In genomic region chr5:143463671-143464070, GRCm38 (mm10) we compare ENCODE assay signal across 8 mouse cellular contexts. TPM values are rescaled to one million over a fixed set of nuclear protein-coding genes. Genes with fewer than 3 reads are reported as not detected.
DNase-seq lines count a peak whose midpoint lies in the region; ATAC-seq and TF ChIP-seq lines count a peak whose summit lies in the region.

No protein-coding gene starts in this region.

- H3K9me3 ChIP-seq in heart, embryonic 11.5 days (replicated peaks; ENCODE audit: control insufficient read depth, low read length): no peaks in the 10 kb centered on the region
- H3K9me3 ChIP-seq in G1E (replicated peaks): peaks cover under 1% of the 10 kb centered on the region
- no peaks in the 10 kb centered on the region for H3K9me3 ChIP-seq in hindbrain, embryonic 11.5 days (ENCODE audit: control insufficient read depth, low read length)
- no peaks in the 10 kb centered on the region for H3K9me3 ChIP-seq in midbrain, embryonic 11.5 days (ENCODE audit: control insufficient read depth, low read length)

- no peak for TF ChIP-seq CTCF in G1E (IDR thresholded peaks at IDR 0.05; ENCODE audit: low read depth, low read length)

- H3K27me3 ChIP-seq in heart, embryonic 11.5 days (ENCODE audit: control insufficient read depth, insufficient read depth, low read length): no peaks in the 10 kb centered on the region
- no peaks in the 10 kb centered on the region for H3K27me3 ChIP-seq in G1E (ENCODE audit: insufficient read depth, low read length)
- no peaks in the 10 kb centered on the region for H3K27me3 ChIP-seq in hindbrain, embryonic 11.5 days (ENCODE audit: control insufficient read depth, insufficient read depth, low read length)
- no peaks in the 10 kb centered on the region for H3K27me3 ChIP-seq in midbrain, embryonic 11.5 days (ENCODE audit: control insufficient read depth, insufficient read depth, low read length)

- intact Hi-C loops in heart, postnatal 14 days (cut with DNase I): no loop called here

- WGBS in heart, embryonic 11.5 days (ENCODE audit: insufficient replicate concordance): 80% methylated on average over 11 of the region's 11 CpGs
- 80% methylated on average over 11 of the region's 11 CpGs for WGBS in hindbrain, embryonic 11.5 days
- 79% methylated on average over 11 of the region's 11 CpGs for WGBS in midbrain, embryonic 11.5 days

- peak overlapping the region; percentile 87 for H3K9ac ChIP-seq in heart, embryonic 11.5 days (ENCODE audit: low read depth, low read length)
- peak overlapping the region; percentile 81 for H3K9ac ChIP-seq in hindbrain, embryonic 11.5 days (ENCODE audit: low read depth, low read length)
- peak overlapping the region; percentile 76 for H3K9ac ChIP-seq in midbrain, embryonic 11.5 days (ENCODE audit: low read length)

- ATAC-seq in heart, embryonic 11.5 days (replicated peaks; ENCODE audit: insufficient number of reproducible peaks, low FRiP score, low TSS enrichment): no peak
- ATAC-seq in G1E (ENCODE audit: extremely low read depth, insufficient number of reproducible peaks, low FRiP score, poor library complexity, severe bottlenecking): no peak
- ATAC-seq in hindbrain, embryonic 11.5 days (ENCODE audit: low FRiP score): no peak
- no peak for ATAC-seq in midbrain, embryonic 11.5 days (ENCODE audit: low FRiP score)
- no peak for ATAC-seq in granulocyte monocyte progenitor cell, adult 5-6 weeks (replicated peaks; ENCODE audit: poor library complexity, severe bottlenecking)

- H3K4me2 ChIP-seq in heart, embryonic 11.5 days: peak overlapping the region; percentile 97
- H3K4me2 ChIP-seq in hindbrain, embryonic 11.5 days (replicated peaks; ENCODE audit: low read depth, low read length): peak overlapping the region; percentile 74
- peak overlapping the region; percentile 76 for H3K4me2 ChIP-seq in midbrain, embryonic 11.5 days

- DNase-seq in heart, postnatal 14 days: no peak
- no peak for DNase-seq in G1E (ENCODE audit: low spot score)
- no peak for DNase-seq in hindbrain, embryonic 11.5 days (ENCODE audit: low spot score)
- no peak for DNase-seq in midbrain, embryonic 11.5 days (ENCODE audit: low spot score, missing footprints)
- DNase-seq in adrenal gland, postnatal 25 days: no peak
- DNase-seq in cerebellum, adult 11-12 months: no peak

- H3K27ac ChIP-seq in heart, embryonic 11.5 days (ENCODE audit: low read depth, low read length): no peak overlapping the region
- H3K27ac ChIP-seq in hindbrain, embryonic 11.5 days (ENCODE audit: low read depth, low read length): no peak overlapping the region
- H3K27ac ChIP-seq in midbrain, embryonic 11.5 days (ENCODE audit: low read depth, low read length): no peak overlapping the region

- no peaks in the 10 kb centered on the region for H3K36me3 ChIP-seq in heart, embryonic 11.5 days (ENCODE audit: control insufficient read depth, insufficient read depth, low read length)
- H3K36me3 ChIP-seq in G1E (replicated peaks): peaks cover 25% of the 10 kb centered on the region
- H3K36me3 ChIP-seq in hindbrain, embryonic 11.5 days (ENCODE audit: control insufficient read depth, insufficient read depth, low read length): peaks cover 5% of the 10 kb centered on the region; the same call in 1 of the 2 replicates
- H3K36me3 ChIP-seq in midbrain, embryonic 11.5 days (ENCODE audit: control insufficient read depth, insufficient read depth, low read length): 0 out of 2 replicates have a peak, but pooled peaks cover 2% of the 10 kb centered on the region

- peak overlapping the region; percentile 80 for H3K4me3 ChIP-seq in heart, embryonic 11.5 days (ENCODE audit: low read depth, low read length)
- H3K4me3 ChIP-seq in G1E (ENCODE audit: low read depth, low read length): peak overlapping the region; percentile 82
- peak overlapping the region; percentile 65 for H3K4me3 ChIP-seq in hindbrain, embryonic 11.5 days (ENCODE audit: low read depth, low read length)
- H3K4me3 ChIP-seq in midbrain, embryonic 11.5 days (ENCODE audit: low read depth, low read length): peak overlapping the region; percentile 67

- H3K4me1 ChIP-seq in heart, embryonic 11.5 days (ENCODE audit: control insufficient read depth, insufficient read depth, low read length): peaks cover 8% of the 10 kb centered on the region; the same call in 1 of the 2 replicates
- H3K4me1 ChIP-seq in G1E (ENCODE audit: insufficient read depth, low read depth, low read length): peaks cover 45% of the 10 kb centered on the region
- peaks cover 3% of the 10 kb centered on the region; the same call in 1 of the 2 replicates for H3K4me1 ChIP-seq in hindbrain, embryonic 11.5 days (replicated peaks; ENCODE audit: control insufficient read depth, insufficient read depth, low read length)
- H3K4me1 ChIP-seq in midbrain, embryonic 11.5 days (ENCODE audit: control insufficient read depth, insufficient read depth, low read length): peaks cover 5% of the 10 kb centered on the region; the same call in 1 of the 2 replicates

RNA-seq across cellular contexts. Expression of gene Daglb, which starts 0.7 kb away (rescaled TPM):
- polyA plus RNA-seq in heart, embryonic 11.5 days (2014; fragmentation: Nextera tagmentation; extraction: Ambion mirVana): 8.5 and 8.7 TPM in 2 replicates
- 1 to 10 TPM; 7.7 to 7.9 TPM for total RNA-seq in heart, postnatal 14 days (2021)
- total RNA-seq in G1E (2014; fragmentation: Nextera tagmentation) (19.4 and 29.9 TPM in 2 replicates), G1E (2017) (14.1 and 14.4 TPM in 2 replicates)
- 6.1 and 9.0 TPM in 2 replicates for polyA plus RNA-seq in G1E (2012)
- polyA plus RNA-seq in hindbrain, embryonic 11.5 days (2014; fragmentation: Nextera tagmentation; extraction: Ambion mirVana): 10.2 and 12.2 TPM in 2 replicates
- 9.5 and 10.1 TPM in 2 replicates for polyA plus RNA-seq in midbrain, embryonic 11.5 days (2014; fragmentation: Nextera tagmentation; extraction: Ambion mirVana)
- total RNA-seq in granulocyte monocyte progenitor cell, adult 5-6 weeks (2014; fragmentation: Nextera tagmentation): 11.7 and 22.8 TPM in 2 replicates
- total RNA-seq in granulocyte monocyte progenitor cell, adult 5-6 weeks (2017): 24.1 and 25.0 TPM in 2 replicates
- total RNA-seq in adrenal gland, postnatal 25 days (2021): 18.7 and 21.9 TPM in 2 replicates
